Mouse (Mus musculus) MEL-GATA-1-ER (cell line): ENCODE data around the gene Rab37.
A peak's percentile ranks its signal among the peaks of the same experiment; 100 is the strongest.

ENCODE experiments used
- DNase-seq: peaks from one replicate; pipeline ENCODE4 v3.0.0-alpha.2; 2012; ENCODE audit warnings: low read depth; ENCODE audit errors: extremely low read depth

Gene Rab37

GRCm38 (mm10) chr11:115091362-115091901, at the start of gene Rab37:
TSS of gene Rab37 (plus strand) at chr11:115091431.
- no peak for DNase-seq

DNA sequence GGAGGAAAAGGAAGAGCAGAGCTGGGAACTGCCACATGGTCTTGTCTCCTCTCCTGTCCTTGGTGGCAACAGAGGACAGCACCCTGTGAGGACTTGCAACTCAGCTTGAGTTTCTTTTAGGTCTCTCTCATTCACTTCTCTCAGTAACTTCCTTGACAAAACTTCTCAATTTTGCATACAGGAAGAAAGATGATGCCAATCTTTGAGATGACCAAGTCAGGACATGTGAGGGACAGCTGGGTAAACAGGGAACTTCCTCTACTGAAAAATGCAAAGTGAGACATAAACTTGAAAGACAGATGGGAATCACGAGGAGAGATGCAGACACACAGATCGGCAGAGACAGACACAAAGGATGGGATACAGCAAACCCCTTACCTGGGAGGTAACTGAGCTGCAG, 43.0 kb upstream of the Rab37 start, which contains the start of gene Cd300ld3:
Gene Cd300ld3 (minus strand): TSS at position 151 of the 400 bp plus-strand sequence.
- no peak for DNase-seq

GRCm38 (mm10) chr11:115049282-115049895, 41.8 kb upstream of the Rab37 start:
- no peak for DNase-seq

DNA sequence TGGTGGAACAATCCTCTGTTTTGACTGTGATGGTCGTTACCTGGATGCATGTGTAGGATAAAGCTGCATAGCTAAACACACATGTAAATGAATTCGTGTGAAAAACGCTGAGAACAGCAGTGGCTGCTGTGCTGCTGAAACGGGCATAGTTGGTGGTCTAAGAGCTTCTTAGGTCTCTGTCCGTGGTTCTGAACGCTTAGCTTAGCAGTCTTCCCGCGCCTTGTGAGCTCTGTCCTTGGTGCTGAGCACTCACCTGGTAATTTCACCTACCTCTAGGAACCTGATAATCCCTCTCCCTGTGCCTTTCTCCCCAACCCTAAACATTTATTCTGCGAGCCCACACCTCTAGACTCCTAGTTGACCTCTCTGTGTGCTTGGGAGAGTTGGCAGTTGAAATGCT, 39.0 kb upstream of the Rab37 start:
- DNase-seq: no peak

DNA sequence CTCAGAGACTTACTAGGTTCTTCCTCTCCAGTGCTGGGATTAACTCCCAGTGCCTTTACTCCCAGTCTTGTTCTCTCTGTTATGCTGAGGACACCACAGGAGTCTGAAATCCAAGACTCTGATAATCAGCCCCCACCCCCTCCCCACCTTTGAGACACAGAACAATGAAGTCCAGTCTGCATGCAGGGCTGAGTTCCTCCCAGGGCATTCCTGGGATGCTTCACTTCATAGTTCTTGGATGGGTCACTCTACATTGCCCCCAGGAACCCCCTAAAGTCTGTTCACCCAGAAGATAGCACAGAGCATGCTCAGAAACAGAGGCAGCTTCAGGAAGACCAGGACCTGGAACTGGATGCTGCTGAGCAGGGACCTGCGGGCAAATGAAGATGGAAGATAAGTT, 38.2 kb upstream of the Rab37 start:
- no peak for DNase-seq

DNA sequence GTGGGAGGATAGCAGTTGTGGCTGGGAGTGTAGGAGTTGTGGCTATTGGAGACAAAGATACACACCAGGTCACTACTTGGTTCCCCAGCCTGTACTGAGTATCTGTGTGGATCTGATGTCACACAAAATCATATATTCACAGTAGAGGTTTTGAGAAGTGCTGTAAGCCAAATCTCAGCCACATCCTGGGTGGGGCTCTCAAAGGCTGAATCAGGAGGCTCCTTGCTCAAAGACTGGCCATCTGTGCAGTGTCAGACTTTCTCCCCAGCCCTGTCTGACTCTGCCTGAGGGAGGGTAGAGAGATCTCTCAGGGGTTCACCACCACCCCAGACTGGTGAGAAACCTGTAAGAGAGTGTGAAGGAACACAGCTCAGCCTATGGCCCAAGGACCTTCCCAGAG, 36.7 kb upstream of the Rab37 start:
- no peak for DNase-seq

DNA sequence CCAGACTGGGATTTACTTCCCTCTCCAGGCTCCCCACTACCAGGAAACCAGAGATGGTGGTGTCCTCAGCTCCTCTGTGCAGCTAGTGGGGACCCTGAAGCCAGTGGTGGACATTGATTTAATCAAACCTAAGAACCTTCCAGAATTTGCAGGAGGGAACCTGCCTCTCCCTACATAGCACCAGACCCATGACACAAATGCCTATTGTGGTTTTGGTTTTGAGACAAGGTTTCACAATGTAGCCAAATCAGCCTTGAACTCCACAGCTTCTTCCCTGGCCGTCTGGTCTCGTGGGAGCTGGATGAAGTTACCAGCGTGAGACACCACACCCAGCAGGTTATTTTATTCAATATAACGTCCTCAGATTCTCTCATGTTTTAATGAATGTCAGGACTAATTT, 32.5 kb upstream of the Rab37 start:
- DNase-seq: no peak

- DNase-seq: no peak
These were observed 31.4 kb upstream of the Rab37 start for GRCm38 (mm10) chr11:115059797-115060196.

DNA sequence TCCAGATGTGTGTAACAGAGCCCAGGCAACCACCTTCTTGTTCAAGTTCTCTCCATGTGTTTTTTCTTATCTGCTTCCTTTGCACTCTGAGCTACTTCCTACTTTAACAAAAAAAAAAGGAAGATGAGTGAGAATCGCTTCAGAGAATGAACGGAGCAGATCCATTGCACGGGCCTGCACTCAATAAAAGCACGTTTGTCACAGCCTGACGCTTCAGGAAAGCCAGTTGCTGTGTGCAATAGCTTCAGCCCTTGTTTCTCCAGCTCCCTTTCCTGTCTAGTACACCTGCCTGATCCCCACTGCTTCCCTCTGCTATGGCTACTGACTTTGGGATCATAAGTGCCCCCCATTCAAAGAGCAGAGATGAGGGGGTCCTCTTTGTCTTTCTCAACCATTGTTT, 29.2 kb upstream of the Rab37 start, which contains the start of gene Cd300e:
Gene Cd300e (minus strand): TSS at position 101 of the 400 bp plus-strand sequence.
- no peak for DNase-seq

- DNase-seq: no peak
These were observed 24.5 kb upstream of the Rab37 start for GRCm38 (mm10) chr11:115066768-115067167.

- DNase-seq: no peak
These were observed 20.1 kb upstream of the Rab37 start for GRCm38 (mm10) chr11:115071015-115071551.

DNA sequence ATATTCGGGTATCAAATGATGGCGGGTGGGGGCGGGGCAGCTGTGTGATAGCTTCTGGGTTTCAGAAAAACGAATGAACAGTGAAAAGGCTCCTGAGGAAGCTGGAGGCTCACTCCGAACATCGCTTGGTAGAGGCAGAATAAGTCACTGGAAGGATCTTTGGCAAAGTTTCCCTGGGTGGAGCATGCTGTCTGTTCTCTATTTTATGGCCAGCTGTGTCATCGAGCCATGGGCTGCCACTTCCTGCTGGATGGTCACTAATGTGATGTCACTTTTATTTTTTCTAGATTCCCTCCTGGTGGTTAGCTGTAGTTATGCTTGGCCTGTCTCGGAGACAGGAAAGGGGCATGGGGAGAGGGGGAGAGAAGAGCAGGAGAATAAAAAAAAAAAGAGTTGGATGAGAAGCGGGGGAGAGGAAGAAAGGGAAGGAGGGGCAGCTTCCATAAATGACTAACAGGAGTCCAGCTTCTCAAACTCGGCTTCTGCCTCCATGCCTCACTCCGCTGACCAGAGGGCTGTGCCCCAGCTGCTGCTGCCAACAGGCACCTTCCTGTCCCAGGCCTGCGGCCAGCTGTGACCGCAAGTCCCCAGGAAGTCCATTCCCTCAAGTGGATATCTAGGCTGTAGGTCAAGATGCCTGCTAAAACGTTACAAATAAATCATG, 19.5 kb upstream of the Rab37 start:
- DNase-seq: no peak

DNA sequence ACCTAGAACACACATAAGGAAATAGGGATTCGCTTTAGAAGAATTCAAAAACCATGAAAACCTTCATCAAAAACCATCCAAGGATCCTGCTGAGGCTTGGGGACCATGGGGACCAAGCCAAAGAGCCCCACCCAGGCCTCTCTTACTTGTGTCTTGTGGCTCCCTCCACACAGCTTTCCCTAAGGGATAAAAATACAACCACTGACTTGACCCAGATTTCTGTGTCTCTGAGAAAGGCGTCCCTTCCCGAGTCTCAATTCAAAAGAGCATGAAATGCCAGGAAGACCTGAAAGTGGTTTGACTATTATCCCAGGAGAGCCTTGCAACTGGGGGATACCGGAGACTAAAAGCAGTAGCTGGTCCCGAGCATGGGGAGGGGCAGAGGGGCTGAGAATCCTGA, 18.2 kb upstream of the Rab37 start:
- DNase-seq: no peak

DNA sequence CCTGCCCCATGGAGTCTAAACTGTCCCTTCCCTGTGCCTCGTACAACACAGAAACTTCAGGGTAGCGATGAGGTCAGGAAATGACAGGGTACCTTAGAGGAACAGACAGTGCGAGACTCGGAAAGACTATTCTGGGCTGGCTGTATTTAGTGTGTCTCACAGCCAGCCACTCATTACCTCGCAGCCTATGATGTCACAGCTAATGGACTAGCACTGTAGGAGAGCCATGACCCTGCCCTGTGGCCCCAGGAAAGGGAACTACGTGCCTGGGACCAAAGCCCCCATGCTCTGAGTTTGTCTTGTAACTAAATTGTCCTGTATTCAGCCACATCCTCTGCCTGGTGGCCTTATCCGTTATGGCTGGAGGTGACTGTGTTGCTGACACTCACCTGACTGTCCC, 15.8 kb upstream of the Rab37 start:
- DNase-seq: no peak

- peak; percentile 44 for DNase-seq
These were observed 15.4 kb upstream of the Rab37 start for GRCm38 (mm10) chr11:115075859-115076258.

- no peak for DNase-seq
These were observed 13.8 kb upstream of the Rab37 start for GRCm38 (mm10) chr11:115077436-115077835.

DNA sequence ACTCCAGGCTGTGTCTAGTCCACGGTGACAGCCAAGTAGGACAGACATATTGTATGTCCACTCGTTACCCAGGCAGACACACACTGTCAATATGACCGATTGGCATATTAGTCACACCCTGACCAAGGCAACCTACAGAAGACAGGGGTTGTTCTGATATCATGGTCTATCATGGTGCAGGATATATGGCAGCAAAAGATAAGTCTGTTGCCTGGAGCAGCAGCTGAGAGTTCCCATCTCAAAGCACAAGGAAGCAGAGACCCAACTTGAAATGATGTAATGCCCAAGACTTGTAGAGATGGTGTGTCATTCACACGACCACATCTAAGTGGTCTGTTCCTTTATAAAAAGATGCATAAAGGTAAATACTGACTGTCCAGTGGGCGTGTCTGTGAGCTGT, 12.6 kb upstream of the Rab37 start:
- no peak for DNase-seq

DNA sequence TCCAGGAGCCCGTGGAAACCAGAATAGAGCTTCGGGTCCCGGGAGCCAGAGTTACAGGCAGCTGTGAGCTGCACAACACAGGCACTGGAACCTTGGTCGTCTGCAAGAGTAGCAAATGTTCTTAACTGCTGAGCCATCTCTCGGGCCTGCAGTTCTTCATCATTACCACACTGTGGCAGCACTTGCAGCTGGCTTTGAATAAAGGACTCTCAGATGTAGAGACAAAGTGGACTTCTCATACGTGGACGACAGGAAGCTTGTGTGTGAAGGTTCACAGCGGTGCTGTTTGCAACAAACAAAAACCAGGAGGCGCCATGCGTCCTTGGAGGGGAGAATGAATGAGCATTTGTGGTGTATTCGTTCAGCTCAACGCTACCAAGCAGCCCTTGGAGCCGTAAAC, 10.3 kb upstream of the Rab37 start:
- peak; percentile 74 for DNase-seq

- no peak for DNase-seq
These were observed 9.9 kb upstream of the Rab37 start for GRCm38 (mm10) chr11:115081373-115081772.

DNA sequence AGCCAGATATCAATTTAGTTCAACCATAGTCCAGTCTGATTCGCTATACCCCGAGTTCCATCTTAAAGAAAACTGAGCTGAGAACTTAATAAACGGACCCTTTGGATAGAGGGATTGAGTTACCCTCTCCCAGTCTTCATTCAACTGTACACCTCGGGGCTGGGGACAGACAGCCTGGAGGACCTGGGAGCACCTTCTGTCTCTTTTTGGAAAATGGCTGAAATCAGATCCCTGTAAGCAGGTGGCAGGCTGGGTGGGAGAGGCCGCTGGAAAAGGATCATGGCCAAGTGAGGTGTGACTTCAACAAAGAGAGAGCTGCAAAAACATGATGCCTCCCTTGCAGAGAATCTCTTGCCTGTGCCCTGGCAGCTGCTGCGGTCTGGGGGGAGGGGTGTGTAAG, 9.0 kb upstream of the Rab37 start:
- DNase-seq: no peak

GRCm38 (mm10) chr11:115083376-115084139, 7.7 kb upstream of the Rab37 start:
- DNase-seq: peak; percentile 56

- DNase-seq: no peak
These were observed 6.6 kb upstream of the Rab37 start for GRCm38 (mm10) chr11:115084595-115084994.
